Mouse (Mus musculus) spleen, embryonic (tissue): ENCODE results near the gene Tmub2.

Experiments
- CTCF ChIA-PET: fragments of 350-600 bp; sonication (Branson Sonifier 250); formaldehyde crosslinking; loops from one replicate; lab custom pipeline; 2022; lab: Charles Lee

Tmub2 gene

GRCm38 (mm10) chr11:102284501-102285094 lies at the start of gene Tmub2:
Gene Tmub2, plus strand, starts transcription at chr11:102284931.
- CTCF ChIA-PET: interaction anchor here (0.7 kb wide), 1 partner anchor 327 kb away, joined by 3 read pairs; no protein-coding TSS in a partner anchor

- CTCF ChIA-PET: no interaction called here
Measured at GRCm38 (mm10) chr11:102236022-102236421, 48.7 kb upstream of the Tmub2 start.

GRCm38 (mm10) chr11:102240636-102241035 lies 44.1 kb upstream of the Tmub2 start:
- CTCF ChIA-PET: no interaction called here

GRCm38 (mm10) chr11:102241246-102241645 lies 43.5 kb upstream of the Tmub2 start:
- CTCF ChIA-PET: no interaction called here

DNA sequence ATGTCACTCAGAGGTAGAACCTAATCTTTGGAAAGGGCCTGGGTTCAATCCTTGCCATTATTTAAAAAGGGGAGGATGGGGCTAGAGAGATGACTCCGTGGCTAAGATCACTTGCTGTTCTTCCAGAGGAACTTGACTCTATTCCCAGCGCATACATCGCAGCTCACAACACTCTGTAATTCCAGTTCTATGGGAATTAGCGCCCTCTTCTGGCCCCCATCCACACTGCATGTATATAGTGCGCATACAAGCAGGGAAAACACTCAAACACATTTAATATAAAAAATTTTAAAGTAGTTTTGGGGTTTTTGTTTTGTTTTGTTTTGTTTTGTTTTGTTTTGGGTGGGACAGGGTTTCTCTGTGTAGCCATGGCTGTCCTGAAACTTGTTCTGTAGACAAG lies 42.9 kb upstream of the Tmub2 start:
- CTCF ChIA-PET: no interaction called here

DNA sequence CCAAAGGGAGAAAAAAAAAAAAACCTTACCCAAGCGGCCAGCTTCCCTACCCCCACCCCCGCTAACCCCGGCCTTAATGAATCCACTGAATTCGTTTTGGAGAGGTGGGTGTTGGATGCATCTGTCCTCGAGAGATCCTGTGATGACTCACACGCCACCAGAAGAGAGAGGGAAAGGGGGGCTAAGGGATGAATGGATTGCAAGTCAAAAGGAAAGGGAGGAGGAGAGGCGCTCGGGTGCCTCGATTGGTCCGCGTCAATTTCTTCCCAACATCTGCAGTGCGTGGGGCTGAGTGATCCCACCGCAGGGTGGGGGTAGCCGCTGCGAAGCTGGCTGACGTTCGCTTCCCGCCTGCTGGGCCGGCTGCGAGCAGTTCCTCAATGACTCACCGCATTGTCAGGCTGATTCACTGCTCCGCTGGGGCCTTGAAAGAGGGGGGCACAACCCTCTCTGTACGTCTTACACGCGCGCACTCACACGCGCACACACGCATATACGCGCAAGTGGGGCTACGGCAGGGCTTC lies 39.7 kb upstream of the Tmub2 start:
- CTCF ChIA-PET: interaction anchor here (0.6 kb wide), 2 partner anchors 54 to 1101 kb away, joined by 5 to 8 read pairs; no protein-coding TSS in a partner anchor

GRCm38 (mm10) chr11:102245581-102246272 lies 39.0 kb upstream of the Tmub2 start:
- CTCF ChIA-PET: interaction anchor here (0.5 to 1.1 kb wide), 3 partner anchors 13 to 1102 kb away, joined by 3 to 8 read pairs (median 4); no protein-coding TSS in a partner anchor

DNA sequence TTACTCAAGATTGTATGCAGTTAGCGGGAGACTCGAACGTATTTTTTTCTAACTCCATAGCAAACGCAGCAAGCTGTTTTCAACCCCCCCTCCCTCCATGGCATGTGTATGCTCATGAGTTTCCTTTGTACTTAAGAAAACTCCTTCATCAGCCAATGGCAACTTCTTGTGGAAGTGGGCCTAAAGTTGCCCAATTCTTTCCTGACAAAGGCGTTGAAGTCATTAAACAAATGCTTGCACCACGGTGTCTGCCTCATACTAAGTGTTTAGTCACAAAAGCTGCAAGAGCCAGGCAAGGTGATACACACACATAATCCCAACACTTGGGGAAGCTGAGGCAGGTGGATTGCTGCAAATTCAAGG lies 38.5 kb upstream of the Tmub2 start:
- CTCF ChIA-PET: interaction anchor here (0.5 to 1.1 kb wide), 2 partner anchors 13 to 53 kb away, joined by 3 to 4 read pairs; no protein-coding TSS in a partner anchor

GRCm38 (mm10) chr11:102246871-102247270 lies 37.9 kb upstream of the Tmub2 start:
- CTCF ChIA-PET: no interaction called here

- CTCF ChIA-PET: interaction anchor here (0.7 to 0.9 kb wide), 2 partner anchors 186 to 808 kb away, joined by 3 to 9 read pairs; no protein-coding TSS in a partner anchor
Measured at GRCm38 (mm10) chr11:102248630-102249230, 36.0 kb upstream of the Tmub2 start, which contains the start of gene BC030867. Gene BC030867, plus strand, starts transcription at chr11:102248882.

DNA sequence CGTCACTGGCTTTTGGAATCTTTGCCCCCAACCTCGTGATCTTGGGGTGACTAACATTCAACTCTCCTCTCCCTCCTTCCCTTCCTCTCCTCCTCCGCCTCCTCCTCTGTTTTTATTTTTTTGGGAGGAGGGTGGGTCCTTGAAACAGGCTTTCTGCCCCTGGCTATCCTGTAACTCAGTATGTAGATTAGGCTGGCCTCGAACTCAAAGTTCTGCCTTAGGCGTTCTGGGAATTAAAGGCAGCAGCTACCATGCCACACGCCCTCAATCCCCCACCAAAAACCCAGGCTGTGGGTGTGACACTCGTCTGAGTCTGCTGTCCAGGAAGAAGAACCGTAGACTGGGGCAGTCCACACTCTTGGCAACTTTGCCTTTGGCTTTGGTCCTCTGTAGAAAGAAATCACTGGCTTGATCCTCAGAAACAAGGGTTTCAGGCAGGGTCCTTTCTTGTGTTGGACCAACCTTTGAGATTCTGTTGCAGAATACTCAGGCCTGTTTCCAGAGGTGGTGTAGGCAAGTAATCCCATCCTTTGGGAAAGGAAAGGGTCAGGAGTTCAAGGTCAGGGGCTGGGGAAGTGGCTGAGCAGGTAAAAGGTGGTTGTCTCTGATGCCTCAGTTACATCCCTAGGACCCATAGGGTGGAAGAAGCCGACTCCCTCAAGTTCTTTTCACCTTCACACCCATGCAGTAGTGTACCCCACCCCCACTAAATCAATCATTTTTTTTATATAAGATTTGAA lies 35.2 kb upstream of the Tmub2 start:
- CTCF ChIA-PET: no interaction called here

- CTCF ChIA-PET: no interaction called here
Measured at GRCm38 (mm10) chr11:102257514-102257913, 27.2 kb upstream of the Tmub2 start.

GRCm38 (mm10) chr11:102258095-102258494 lies 26.6 kb upstream of the Tmub2 start:
- CTCF ChIA-PET: interaction anchor here (0.7 kb wide), 1 partner anchor 27 kb away, joined by 15 read pairs; no protein-coding TSS in a partner anchor

DNA sequence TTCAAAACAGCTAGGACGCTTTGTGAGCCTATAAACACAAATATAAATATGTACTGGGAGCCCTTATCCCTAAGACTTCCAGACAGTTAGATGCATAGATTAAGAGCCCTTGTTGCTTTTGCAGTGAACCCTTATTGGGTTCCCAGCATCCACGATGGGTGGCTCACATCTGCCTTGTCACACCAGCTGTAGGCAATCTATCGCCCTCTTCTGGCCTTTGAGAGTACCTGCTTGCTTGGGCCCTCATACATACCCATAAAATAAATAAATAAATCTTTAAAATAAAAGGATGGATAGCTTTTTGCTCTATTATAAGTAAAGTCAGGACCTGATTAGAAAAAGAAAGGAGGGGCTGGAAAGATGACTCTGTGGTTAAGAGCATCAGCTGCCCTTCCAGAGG lies 26.2 kb upstream of the Tmub2 start:
- CTCF ChIA-PET: interaction anchor here (0.7 kb wide), 1 partner anchor 27 kb away, joined by 15 read pairs; no protein-coding TSS in a partner anchor

GRCm38 (mm10) chr11:102263211-102263610 lies 21.5 kb upstream of the Tmub2 start:
- CTCF ChIA-PET: no interaction called here

GRCm38 (mm10) chr11:102265816-102266215 lies 18.9 kb upstream of the Tmub2 start:
- CTCF ChIA-PET: no interaction called here

- CTCF ChIA-PET: interaction anchor here (0.7 kb wide), 1 partner anchor 19 kb away, joined by 3 read pairs; no protein-coding TSS in a partner anchor
Measured at GRCm38 (mm10) chr11:102266631-102267355, 17.9 kb upstream of the Tmub2 start.

GRCm38 (mm10) chr11:102267480-102267879 lies 17.3 kb upstream of the Tmub2 start:
- CTCF ChIA-PET: no interaction called here

- CTCF ChIA-PET: no interaction called here
Measured at GRCm38 (mm10) chr11:102268520-102269244, 16.0 kb upstream of the Tmub2 start, which contains the start of gene Asb16. Gene Asb16, plus strand, starts transcription at chr11:102268743.
